Mouse (Mus musculus) hindbrain, embryonic 10.5 days (tissue): ENCODE results near the gene Fkbp1a. TPM values are rescaled to one million over a fixed set of nuclear protein-coding genes. Genes with fewer than 3 reads are reported as not detected.

Experiments used
- DNase-seq: peaks from one replicate; pipeline ENCODE4 v3.0.0-alpha.2; 2017; ENCODE audit warnings: low spot score
- H3K27ac ChIP-seq: fragments of 300-500 bp; sonication (generic); 2 replicates; pipeline ENCODE4 v1.5.1; 2016; ENCODE audit warnings: mild to moderate bottlenecking, moderate library complexity
- H3K27me3 ChIP-seq: fragments of 300-500 bp; sonication (generic); 2 replicates; pipeline ENCODE4 v1.6.1; 2016; ENCODE audit warnings: mild to moderate bottlenecking; ENCODE audit not compliant: poor library complexity, insufficient read depth, severe bottlenecking
- H3K36me3 ChIP-seq: fragments of 300-500 bp; sonication (generic); 2 replicates; pipeline ENCODE4 v1.6.1; 2016; ENCODE audit warnings: mild to moderate bottlenecking, moderate library complexity
- H3K4me1 ChIP-seq: fragments of 300-500 bp; sonication (generic); replicated peaks from 2 replicates; pipeline ENCODE4 v1.6.1; 2016; ENCODE audit warnings: mild to moderate bottlenecking
- H3K4me3 ChIP-seq: fragments of 300-500 bp; sonication (generic); 2 replicates; pipeline ENCODE4 v1.5.1; 2016; ENCODE audit warnings: mild to moderate bottlenecking, moderate library complexity
- H3K9me3 ChIP-seq: fragments of 300-500 bp; sonication (generic); 2 replicates; pipeline ENCODE4 v1.6.1; 2016; ENCODE audit warnings: mild to moderate bottlenecking, moderate library complexity
- WGBS: fragments of 180-500 bp; shearing (Covaris S2); methylation state at CpG from one replicate; pipeline ENCODE4 v1.1.7; 2016; 5-methylcytosine and 5-hydroxymethylcytosine counted together
- polyA plus RNA-seq: library from polyadenylated mRNA; unstranded; fragments of >200 nt; fragmentation: Nextera tagmentation; extraction: Ambion mirVana; gene quantifications from 2 replicates; pipeline ENCODE4 v1.2.1, GENCODE M21; 2016

Fkbp1a gene
- polyA plus RNA-seq, 1 experiment from 2014 or later: 600 TPM

GRCm38 (mm10) chr2:151587306-151587705 lies 45.0 kb downstream of the Fkbp1a start:
- Histone ChIP-seq H3K27ac (no peak overlapping the region), H3K4me3 (no peak overlapping the region), H3K36me3 (no peaks in the 10 kb centered on the region), H3K9me3 (no peaks in the 10 kb centered on the region), H3K27me3 (no peaks in the 10 kb centered on the region), H3K4me1 (peaks cover 4% of the 10 kb centered on the region)
- WGBS: 82% methylated on average over 9 of the region's 9 CpGs
- DNase-seq: no peak

- Histone ChIP-seq H3K27ac (no peak overlapping the region), H3K4me3 (no peak overlapping the region), H3K27me3 (peaks cover 4% of the 10 kb centered on the region; the same call in 1 of the 2 replicates), H3K4me1 (peaks cover 23% of the 10 kb centered on the region), H3K9me3 (no peaks in the 10 kb centered on the region), H3K36me3 (no peaks in the 10 kb centered on the region)
- DNase-seq: no peak
- 74% methylated on average over 2 of the region's 2 CpGs for WGBS
These were observed 55.8 kb downstream of the Fkbp1a start for GRCm38 (mm10) chr2:151598068-151598467.

- no peak for DNase-seq
- Histone ChIP-seq H3K9me3 (no peaks in the 10 kb centered on the region), H3K27me3 (no peaks in the 10 kb centered on the region), H3K4me3 (no peak overlapping the region), H3K4me1 (peaks cover 53% of the 10 kb centered on the region), H3K27ac (peak overlapping the region; percentile 81), H3K36me3 (no peaks in the 10 kb centered on the region)
- WGBS: 92% methylated on average over 4 of the region's 4 CpGs
These were observed 59.8 kb downstream of the Fkbp1a start for GRCm38 (mm10) chr2:151602106-151602505.

- peak; percentile 68 for DNase-seq
- H3K9me3 ChIP-seq: no peaks in the 10 kb centered on the region
- H3K36me3 ChIP-seq: no peaks in the 10 kb centered on the region
- H3K27ac ChIP-seq: peak overlapping the region; percentile 81
- no peak overlapping the region for H3K4me3 ChIP-seq
- WGBS: 12% methylated on average over 4 of the region's 4 CpGs
- peaks cover 53% of the 10 kb centered on the region for H3K4me1 ChIP-seq
- H3K27me3 ChIP-seq: no peaks in the 10 kb centered on the region
These were observed 61.3 kb downstream of the Fkbp1a start for GRCm38 (mm10) chr2:151603630-151604029.

GRCm38 (mm10) chr2:151605437-151605987 lies 63.2 kb downstream of the Fkbp1a start:
- Histone ChIP-seq H3K36me3 (no peaks in the 10 kb centered on the region), H3K27me3 (no peaks in the 10 kb centered on the region), H3K4me3 (no peak overlapping the region), H3K4me1 (peaks cover 54% of the 10 kb centered on the region), H3K9me3 (no peaks in the 10 kb centered on the region), H3K27ac (peak overlapping the region; percentile 53; the same call in 1 of the 2 replicates)
- DNase-seq: peak; percentile 25
- 53% methylated on average over 11 of the region's 11 CpGs for WGBS

- H3K4me1 ChIP-seq: peaks cover 33% of the 10 kb centered on the region
- H3K27ac ChIP-seq: no peak overlapping the region
- 100% methylated on average over 1 of the region's 1 CpGs for WGBS
- DNase-seq: no peak
- H3K4me3 ChIP-seq: no peak overlapping the region
- H3K27me3 ChIP-seq: no peaks in the 10 kb centered on the region
- no peaks in the 10 kb centered on the region for H3K9me3 ChIP-seq
- no peaks in the 10 kb centered on the region for H3K36me3 ChIP-seq
These were observed 66.2 kb downstream of the Fkbp1a start for GRCm38 (mm10) chr2:151608435-151608834.

GRCm38 (mm10) chr2:151609974-151610373 lies 67.7 kb downstream of the Fkbp1a start:
- peaks cover 18% of the 10 kb centered on the region for H3K4me1 ChIP-seq
- H3K4me3 ChIP-seq: no peak overlapping the region
- DNase-seq: no peak
- H3K27me3 ChIP-seq: no peaks in the 10 kb centered on the region
- 61% methylated on average over 3 of the region's 3 CpGs for WGBS
- H3K9me3 ChIP-seq: no peaks in the 10 kb centered on the region
- no peak overlapping the region; the same call in 1 of the 2 replicates for H3K27ac ChIP-seq
- H3K36me3 ChIP-seq: no peaks in the 10 kb centered on the region

Other genes with a start within 250 kb of the Fkbp1a start
- not detected in 2 replicates for gene 4921509C19Rik, start 66.3 kb upstream of the Fkbp1a start, polyA plus RNA-seq
- 271 and 284 TPM in 2 replicates for gene Nsfl1c, start 48.3 kb upstream of the Fkbp1a start, polyA plus RNA-seq
- 0.67 and 0.97 TPM in 2 replicates for gene Sdcbp2, start 30.1 kb downstream of the Fkbp1a start, polyA plus RNA-seq
- 1.0 and 2.6 TPM in 2 replicates for gene Snph, start 90.1 kb downstream of the Fkbp1a start, polyA plus RNA-seq
- not detected in 2 replicates for gene Rad21l, start 126.0 kb downstream of the Fkbp1a start, polyA plus RNA-seq
- 3.2 and 4.5 TPM in 2 replicates for gene Tmem74b, start 159.5 kb downstream of the Fkbp1a start, polyA plus RNA-seq
- gene Psmf1, start 201.7 kb downstream of the Fkbp1a start, polyA plus RNA-seq: 51.0 and 53.2 TPM in 2 replicates